Mouse (Mus musculus) hindbrain, embryonic 13.5 days (tissue): ENCODE measurements around the gene Olfr206. TPM values are rescaled to one million over a fixed set of nuclear protein-coding genes. Genes with fewer than 3 reads are reported as not detected.
"Not testable (repeated sequence)": the region's sequence is repeated elsewhere in the genome, so short reads cannot be mapped to it uniquely, and the experiment has no call there.

Source experiments
- ATAC-seq: fragments of 200-750 bp; cut with Nextera tagmentation; 2 replicates; pipeline ENCODE4 v1.8.0; 2017; ENCODE audit warnings: moderate TSS enrichment; ENCODE audit not compliant: low FRiP score
- H3K27ac ChIP-seq: fragments of 300-500 bp; sonication (generic); 2 replicates; pipeline ENCODE4 v1.5.1; 2015; ENCODE audit warnings: inconsistent platforms, mild to moderate bottlenecking, moderate library complexity
- H3K27me3 ChIP-seq: fragments of 300-500 bp; sonication (generic); 2 replicates; pipeline ENCODE4 v1.6.1; 2015; ENCODE audit warnings: mild to moderate bottlenecking, inconsistent platforms
- H3K36me3 ChIP-seq: fragments of 300-500 bp; sonication (generic); 2 replicates; pipeline ENCODE4 v1.6.1; 2015; ENCODE audit warnings: mild to moderate bottlenecking, inconsistent platforms
- H3K4me1 ChIP-seq: fragments of 300-500 bp; sonication (generic); replicated peaks from 2 replicates; pipeline ENCODE4 v1.6.1; 2015; ENCODE audit warnings: inconsistent platforms
- H3K4me2 ChIP-seq: fragments of 300-500 bp; sonication (generic); 2 replicates; pipeline ENCODE4 v1.6.1; 2015; ENCODE audit warnings: inconsistent platforms, mild to moderate bottlenecking, moderate library complexity
- H3K4me3 ChIP-seq: fragments of 300-500 bp; sonication (generic); 2 replicates; pipeline ENCODE4 v1.5.1; 2015; ENCODE audit warnings: mild to moderate bottlenecking, inconsistent platforms
- H3K9ac ChIP-seq: fragments of 300-500 bp; sonication (generic); 2 replicates; pipeline ENCODE4 v1.6.1; 2015; ENCODE audit warnings: mild to moderate bottlenecking, inconsistent platforms
- H3K9me3 ChIP-seq: fragments of 300-500 bp; sonication (generic); 2 replicates; pipeline ENCODE4 v1.6.1; 2016; ENCODE audit warnings: inconsistent platforms
- WGBS: fragments of 180-500 bp; shearing (Covaris S2); methylation state at CpG from one replicate; pipeline ENCODE4 v1.1.7; 2015; 5-methylcytosine and 5-hydroxymethylcytosine counted together
- polyA plus RNA-seq: library from polyadenylated mRNA; unstranded; fragments of >200 nt; fragmentation: Nextera tagmentation; extraction: Ambion mirVana; gene quantifications from 2 replicates; pipeline ENCODE4 v1.2.1, GENCODE M21; 2015

Olfr206 gene
- not detected in 2 replicates for polyA plus RNA-seq

GRCm38 (mm10) chr16:59349146-59349545, at the start of gene Olfr206:
TSS of gene Olfr206 (minus strand) at chr16:59349246.
- H3K27ac ChIP-seq: no peak within 1 kb of the TSS
- no peaks in the 10 kb centered on the region for H3K36me3 ChIP-seq
- H3K9me3 ChIP-seq: no peaks in the 10 kb centered on the region
- H3K27me3 ChIP-seq: no peaks in the 10 kb centered on the region
- no peak within 1 kb of the TSS for H3K9ac ChIP-seq
- 84% methylated on average over 1 of the region's 1 CpGs for WGBS
- H3K4me2 ChIP-seq: no peak within 1 kb of the TSS
- H3K4me1 ChIP-seq: no peaks in the 10 kb centered on the region
- no peak within 1 kb of the TSS for H3K4me3 ChIP-seq
- no peak for ATAC-seq

- H3K9ac ChIP-seq: no peak overlapping the region
- WGBS: 80% methylated on average over 3 of the region's 3 CpGs
- H3K9me3 ChIP-seq: 0 out of 2 replicates have a peak, but pooled peaks cover 5% of the 10 kb centered on the region
- no peak overlapping the region for H3K27ac ChIP-seq
- H3K4me1 ChIP-seq: no peaks in the 10 kb centered on the region
- no peaks in the 10 kb centered on the region for H3K27me3 ChIP-seq
- H3K4me3 ChIP-seq: no peak overlapping the region
- H3K36me3 ChIP-seq: no peaks in the 10 kb centered on the region
- H3K4me2 ChIP-seq: no peak overlapping the region
- no peak for ATAC-seq
Observed at GRCm38 (mm10) chr16:59393300-59393699, 44.3 kb upstream of the Olfr206 start.

GRCm38 (mm10) chr16:59363893-59364292, 14.8 kb upstream of the Olfr206 start, which contains the start of gene Olfr209:
TSS of gene Olfr209 (minus strand) at chr16:59363993.
- no peak within 1 kb of the TSS for H3K4me2 ChIP-seq
- H3K9ac ChIP-seq: no peak within 1 kb of the TSS
- no peak for ATAC-seq
- no peaks in the 10 kb centered on the region for H3K4me1 ChIP-seq
- no peaks in the 10 kb centered on the region for H3K9me3 ChIP-seq
- no peak within 1 kb of the TSS for H3K27ac ChIP-seq
- WGBS: 82% methylated on average over 2 of the region's 2 CpGs
- H3K4me3 ChIP-seq: no peak within 1 kb of the TSS
- H3K36me3 ChIP-seq: no peaks in the 10 kb centered on the region
- no peaks in the 10 kb centered on the region for H3K27me3 ChIP-seq

GRCm38 (mm10) chr16:59331038-59331437, 18.0 kb downstream of the Olfr206 start, which contains the start of gene Olfr205:
TSS of gene Olfr205 (minus strand) at chr16:59331138.
- no peak for ATAC-seq
- Histone ChIP-seq H3K9ac (no peak within 1 kb of the TSS), H3K4me2 (no peak within 1 kb of the TSS), H3K36me3 (no peaks in the 10 kb centered on the region), H3K9me3 (no peaks in the 10 kb centered on the region), H3K27ac (no peak within 1 kb of the TSS), H3K4me1 (no peaks in the 10 kb centered on the region), H3K4me3 (no peak within 1 kb of the TSS), H3K27me3 (no peaks in the 10 kb centered on the region)

- not testable (repeated sequence) for H3K4me1 ChIP-seq, H3K27ac ChIP-seq, H3K9ac ChIP-seq, H3K27me3 ChIP-seq, H3K4me2 ChIP-seq, ATAC-seq, H3K4me3 ChIP-seq, H3K36me3 ChIP-seq, H3K9me3 ChIP-seq
- 47% methylated on average over 1 of the region's 1 CpGs for WGBS
Observed at GRCm38 (mm10) chr16:59323262-59323661, 25.8 kb downstream of the Olfr206 start.

- Histone ChIP-seq H3K4me1 (no peaks in the 10 kb centered on the region), H3K9me3 (no peaks in the 10 kb centered on the region), H3K27me3 (no peaks in the 10 kb centered on the region), H3K9ac (no peak within 1 kb of the TSS), H3K4me3 (no peak within 1 kb of the TSS), H3K27ac (no peak within 1 kb of the TSS), H3K36me3 (no peaks in the 10 kb centered on the region), H3K4me2 (no peak within 1 kb of the TSS)
- ATAC-seq: no peak
Observed at GRCm38 (mm10) chr16:59318148-59318547, 30.9 kb downstream of the Olfr206 start, which contains the start of gene Olfr204. TSS of gene Olfr204 (minus strand) at chr16:59318248.

- no peak for ATAC-seq
- no peak within 1 kb of the TSS for H3K4me3 ChIP-seq
- 88% methylated on average over 2 of the region's 2 CpGs for WGBS
Observed at GRCm38 (mm10) chr16:59298581-59298980, 50.5 kb downstream of the Olfr206 start, which contains the start of gene Olfr203. TSS of gene Olfr203 (plus strand) at chr16:59298881.

More at GRCm38 (mm10) chr16:59298581-59298980, 50.5 kb downstream of the Olfr206 start, which contains the start of gene Olfr203:
- H3K27ac ChIP-seq: no peak within 1 kb of the TSS
- no peaks in the 10 kb centered on the region for H3K4me1 ChIP-seq
- H3K9ac ChIP-seq: no peak within 1 kb of the TSS
- no peaks in the 10 kb centered on the region for H3K9me3 ChIP-seq
- H3K4me2 ChIP-seq: no peak within 1 kb of the TSS
- H3K36me3 ChIP-seq: no peaks in the 10 kb centered on the region
- H3K27me3 ChIP-seq: no peaks in the 10 kb centered on the region

Other genes starting within 250 kb of the Olfr206 start
- not detected in 2 replicates for gene Olfr193, start 237.4 kb downstream of the Olfr206 start, polyA plus RNA-seq
- gene Olfr194, start 228.2 kb downstream of the Olfr206 start, polyA plus RNA-seq: not detected in 2 replicates
- gene Olfr195, start 202.2 kb downstream of the Olfr206 start, polyA plus RNA-seq: not detected in 2 replicates
- gene Olfr196, start 178.8 kb downstream of the Olfr206 start, polyA plus RNA-seq: not detected in 2 replicates
- gene Olfr198, start 145.7 kb downstream of the Olfr206 start, polyA plus RNA-seq: not detected in 2 replicates
- gene Olfr199, start 129.5 kb downstream of the Olfr206 start, polyA plus RNA-seq: not detected in 2 replicates
- gene Olfr201, start 76.6 kb downstream of the Olfr206 start, polyA plus RNA-seq: not detected in 2 replicates
- gene Olfr202, start 62.5 kb downstream of the Olfr206 start, polyA plus RNA-seq: not detected in 2 replicates
- not detected in 2 replicates for gene Olfr203, start 50.4 kb downstream of the Olfr206 start, polyA plus RNA-seq
- not detected in 2 replicates for gene Olfr204, start 31.0 kb downstream of the Olfr206 start, polyA plus RNA-seq
- not detected in 2 replicates for gene Olfr205, start 18.1 kb downstream of the Olfr206 start, polyA plus RNA-seq
- gene Olfr209, start 14.7 kb upstream of the Olfr206 start, polyA plus RNA-seq: not detected in 2 replicates
- gene Gabrr3, start 58.1 kb upstream of the Olfr206 start, polyA plus RNA-seq: 0.10 TPM in 1 of 2 replicates, not detected in the other
- gene Riox2, start 122.5 kb upstream of the Olfr206 start, polyA plus RNA-seq: 13.3 and 13.7 TPM in 2 replicates